Mouse (Mus musculus) layer of hippocampus, adult 9-10 months (tissue): ENCODE measurements at regions not wholly inside any gene's neighbourhood (a gene's known extent, or its start where the extent isn't known, plus 50 kb on each side); places are given as distances from the start of the nearest gene placed in this dataset.

Experiments used
- DNase-seq: peaks from one replicate; pipeline ENCODE4 v3.0.0; 2022; ENCODE audit warnings: low spot score

DNA sequence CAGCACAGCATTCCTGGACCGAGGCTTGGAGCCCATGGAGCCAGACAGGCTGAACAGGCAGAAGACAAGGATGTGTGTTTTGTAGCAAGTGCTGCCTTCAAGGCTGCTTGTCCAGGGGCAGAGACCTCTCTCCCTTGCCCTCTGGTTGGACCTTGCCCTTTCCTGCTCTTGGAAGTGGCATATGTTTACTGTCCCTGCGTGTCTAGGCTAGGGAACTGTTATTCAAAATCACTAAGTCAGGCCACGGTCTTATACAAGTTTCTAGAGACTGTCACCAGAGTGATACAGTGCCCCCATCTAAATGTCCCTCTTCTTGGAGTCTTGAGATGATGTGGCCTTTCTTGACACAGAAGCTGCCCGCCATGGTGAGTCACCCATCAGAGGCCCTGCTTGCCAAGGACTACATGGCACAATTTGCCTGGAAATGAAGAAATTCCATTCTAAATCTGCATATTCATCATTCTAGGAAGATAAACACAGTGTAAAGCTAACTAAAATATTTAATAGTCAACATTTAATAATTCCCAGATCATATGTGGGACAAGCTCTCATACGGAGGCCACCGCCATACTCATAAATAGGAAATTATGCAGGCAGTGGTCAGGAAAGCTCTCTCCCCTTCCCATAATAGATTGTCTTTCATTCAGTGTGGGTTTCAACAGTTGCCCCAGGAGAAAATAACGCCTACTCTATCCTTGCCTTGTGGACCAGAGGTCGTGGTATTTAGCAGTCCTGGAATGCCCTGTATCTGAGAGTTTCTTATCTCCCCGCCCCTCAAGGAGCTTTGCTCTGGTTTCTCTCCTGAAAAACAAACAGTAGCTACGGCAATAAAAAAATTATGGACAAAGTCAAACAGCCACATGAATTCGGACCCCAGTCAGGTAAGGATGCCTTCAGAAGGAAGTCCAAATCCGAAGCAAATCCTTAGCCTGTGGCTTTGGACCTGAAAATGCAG is 50.9 kb upstream of the Lmo4 start:
- DNase-seq = no peak
